Mouse (Mus musculus): ENCODE measurements around the gene Ttll8.

Ttll8 gene

DNA sequence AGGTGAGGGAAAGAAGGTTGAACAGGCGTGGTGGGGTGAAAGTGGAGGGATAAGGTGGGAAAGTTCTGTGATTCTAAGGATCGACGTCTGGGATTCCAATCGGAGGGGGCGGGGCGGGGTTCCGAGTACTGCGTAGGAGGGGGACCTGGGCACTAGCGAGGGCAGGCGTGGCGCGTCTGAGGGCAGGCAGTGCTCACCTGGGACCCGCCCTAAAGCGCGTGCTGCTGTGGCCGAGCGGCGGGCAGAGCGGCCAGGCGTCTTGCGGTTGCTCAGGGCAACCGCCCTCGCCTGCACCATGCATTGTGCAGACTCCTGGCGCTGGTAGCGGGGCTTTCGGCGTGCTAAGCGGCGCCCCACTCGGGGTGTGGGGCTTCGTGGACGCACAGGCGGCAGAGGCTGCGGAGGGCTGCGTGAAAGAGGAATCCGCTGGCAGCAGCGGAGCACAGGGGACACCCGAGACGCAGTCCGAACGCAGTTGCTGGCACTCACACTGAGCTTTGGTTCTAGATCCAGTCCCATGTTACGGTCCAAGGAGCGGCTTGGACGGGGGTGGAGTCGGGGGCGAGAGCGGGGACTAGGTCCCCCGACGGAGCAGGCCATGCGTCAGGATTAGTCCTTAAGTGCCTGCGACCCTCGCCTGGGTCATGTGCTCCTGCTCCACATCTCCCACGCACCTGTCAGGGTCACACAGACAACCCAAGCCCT is at the start of gene Ttll8:
Gene Ttll8 (minus strand): TSS at position 51 of the 705 bp plus-strand sequence.
- no peak for DNase-seq (ENCODE audit: low spot score)

GRCm38 (mm10) chr15:89001245-89001644 is 47.0 kb upstream of the Ttll8 start:
- no peak for DNase-seq (ENCODE audit: low spot score)

DNA sequence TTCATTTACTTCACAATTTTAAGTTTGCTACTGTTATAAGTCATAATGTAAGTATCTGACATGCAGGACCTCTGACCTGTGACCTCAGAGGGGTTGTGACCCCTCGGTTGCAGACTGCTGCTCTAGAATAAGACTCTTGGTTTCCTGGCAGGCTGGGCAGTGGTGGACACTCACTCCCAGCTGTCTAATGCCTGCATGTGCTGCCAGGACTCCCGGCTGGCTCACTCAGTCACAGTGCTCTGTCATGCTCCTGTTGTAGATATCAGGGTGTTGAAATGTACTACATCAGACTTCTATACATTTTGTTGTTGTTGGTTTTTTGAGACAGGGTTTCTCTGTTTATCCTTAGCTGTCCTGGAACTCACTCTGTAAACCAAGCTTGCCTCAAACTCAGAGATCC is 46.1 kb upstream of the Ttll8 start:
- no peak for DNase-seq (ENCODE audit: low spot score)

DNA sequence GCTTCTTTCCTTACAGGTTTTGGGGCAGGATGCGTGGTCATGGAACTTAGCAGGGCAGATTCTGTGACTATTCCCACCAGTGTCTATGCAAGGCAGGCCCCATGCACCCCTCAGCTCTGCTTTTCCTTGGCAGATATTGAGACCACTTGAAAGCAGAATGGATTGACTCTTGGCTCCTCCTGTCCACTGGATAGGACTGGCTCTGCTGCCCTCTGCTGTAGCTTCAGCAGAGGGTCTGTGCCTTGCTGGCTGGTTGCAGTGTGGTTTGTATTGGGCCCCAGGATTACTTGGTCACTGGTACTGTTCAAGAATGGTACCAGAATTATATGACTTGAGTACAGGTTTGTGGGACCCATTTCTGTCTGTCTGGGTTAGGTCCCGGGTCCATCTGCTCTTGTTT is 44.9 kb upstream of the Ttll8 start:
- DNase-seq (ENCODE audit: low spot score) = no peak

GRCm38 (mm10) chr15:88998636-88999035 is 44.4 kb upstream of the Ttll8 start:
- no peak for DNase-seq (ENCODE audit: low spot score)

GRCm38 (mm10) chr15:88989236-88989635 is 35.0 kb upstream of the Ttll8 start:
- no peak for DNase-seq (ENCODE audit: low spot score)

DNA sequence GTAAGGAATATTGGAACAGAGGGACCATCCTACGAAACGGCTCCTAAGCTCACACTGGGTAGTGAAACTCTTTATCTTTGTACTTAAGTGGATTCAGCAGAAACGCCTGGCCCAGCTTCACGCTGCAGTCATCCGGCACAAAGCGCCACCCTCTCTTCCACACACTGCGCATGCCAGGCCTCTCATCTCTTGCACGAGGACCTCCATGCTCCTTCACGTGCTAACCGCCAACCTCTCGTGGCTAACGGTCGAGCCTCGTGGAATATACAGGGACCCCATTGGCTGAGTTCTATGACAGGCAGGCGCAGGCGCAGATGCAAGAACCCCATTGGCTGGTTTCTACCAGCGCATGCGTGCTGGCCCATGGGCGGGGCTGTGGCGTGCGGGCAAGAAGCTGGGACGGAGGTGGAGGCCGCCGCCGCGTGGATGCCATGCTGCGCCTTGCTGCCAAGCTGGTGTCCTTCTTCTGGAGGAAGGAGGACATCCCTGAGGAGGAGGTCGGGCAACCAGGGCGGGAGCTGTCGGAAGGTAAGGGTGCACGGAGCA is 28.4 kb upstream of the Ttll8 start, which contains the start of gene Mov10l1:
Gene Mov10l1 (plus strand): TSS at position 376 of the 546 bp plus-strand sequence.
- no peak for DNase-seq (ENCODE audit: low spot score)

DNA sequence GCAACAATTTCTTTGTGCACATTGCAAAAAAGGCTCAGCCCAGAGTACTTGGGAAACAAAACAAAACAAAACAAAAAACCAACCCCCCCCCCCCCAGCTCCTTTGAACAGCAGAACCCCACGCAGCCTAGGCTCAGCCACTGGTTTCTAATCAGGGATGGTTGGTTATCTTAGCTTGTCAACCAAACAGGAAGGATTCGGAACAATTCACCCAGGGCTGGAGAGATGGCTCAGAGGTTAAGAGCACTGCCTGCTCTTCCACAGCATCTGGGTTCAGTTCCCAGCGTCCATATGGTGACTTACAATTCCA is 24.9 kb upstream of the Ttll8 start:
- DNase-seq (ENCODE audit: low spot score) = no peak

- DNase-seq (ENCODE audit: low spot score) = no peak
Observed at GRCm38 (mm10) chr15:88978281-88979137, 24.3 kb upstream of the Ttll8 start, which contains the start of gene Mlc1. Gene Mlc1 (minus strand): TSS chr15:88979007.

GRCm38 (mm10) chr15:88972300-88972699 is 18.1 kb upstream of the Ttll8 start:
- no peak for DNase-seq (ENCODE audit: low spot score)

DNA sequence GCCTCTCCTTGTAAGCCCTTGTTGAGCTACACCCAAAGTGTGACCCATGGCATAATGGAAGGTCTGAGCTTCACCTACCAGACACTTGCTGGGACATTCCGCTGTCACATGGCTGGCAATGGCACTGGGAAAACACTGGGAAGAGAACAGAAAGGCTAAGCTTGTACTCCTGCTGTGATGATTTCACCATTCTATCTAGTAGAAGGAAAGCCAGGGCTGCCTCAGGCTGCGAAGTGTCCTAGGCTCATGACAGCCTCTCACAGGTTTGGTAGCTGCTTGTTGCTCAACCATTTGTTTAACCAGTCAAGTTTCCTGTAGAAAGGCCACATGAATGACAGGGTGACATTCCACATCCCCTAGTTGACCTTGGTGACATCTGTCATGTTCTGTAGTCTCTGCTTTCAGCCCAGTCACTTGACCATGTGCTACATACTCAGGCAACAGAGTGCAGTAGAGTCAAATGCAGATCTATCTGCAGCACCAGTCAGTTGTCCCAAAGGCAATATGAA is 9.9 kb upstream of the Ttll8 start:
- DNase-seq (ENCODE audit: low spot score) = no peak

- no peak for DNase-seq (ENCODE audit: low spot score)
Observed at GRCm38 (mm10) chr15:88957522-88957921, 3.3 kb upstream of the Ttll8 start.

DNA sequence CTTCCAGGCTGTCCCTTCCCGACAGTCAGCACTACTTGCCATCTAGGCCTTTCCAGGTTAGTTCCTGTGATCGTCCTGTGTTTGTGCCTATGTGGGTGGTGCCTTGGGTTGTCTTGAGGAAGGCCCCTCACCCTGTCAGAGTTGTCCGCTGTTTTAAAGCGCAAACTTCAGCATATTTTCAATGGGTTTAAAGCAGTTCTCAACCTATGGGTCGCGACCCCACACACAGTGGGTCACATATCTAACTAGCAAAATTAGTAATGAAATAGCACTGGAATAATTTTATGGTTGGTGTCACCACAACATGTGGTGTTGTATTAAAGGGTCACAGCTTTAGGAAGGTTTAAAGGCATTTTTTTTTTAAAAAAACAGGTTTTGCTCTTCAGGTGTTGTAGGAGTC is 1.1 kb upstream of the Ttll8 start:
- DNase-seq (ENCODE audit: low spot score) = no peak

- DNase-seq (ENCODE audit: low spot score) = no peak
Observed at GRCm38 (mm10) chr15:88951246-88951645, 3.0 kb downstream of the Ttll8 start.

DNA sequence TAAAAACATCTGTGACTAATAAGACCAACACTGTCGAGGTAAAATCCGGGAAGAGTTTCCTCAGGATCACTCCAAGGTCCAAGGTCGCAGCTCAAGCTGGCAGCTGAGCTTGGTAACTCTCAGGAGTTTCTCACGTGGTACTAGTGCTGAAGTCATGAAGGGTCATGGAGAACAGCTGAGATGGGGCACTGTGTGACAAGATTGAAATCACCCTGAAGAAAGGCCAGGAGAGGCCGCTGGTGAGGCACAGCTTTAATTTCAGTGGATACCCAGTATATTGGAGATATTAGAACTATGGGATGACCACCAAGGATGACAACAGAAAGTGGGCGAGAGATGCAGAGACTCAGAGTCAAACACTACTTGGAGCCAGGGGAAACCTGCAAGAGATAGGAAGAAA is 7.4 kb downstream of the Ttll8 start:
- DNase-seq (ENCODE audit: low spot score) = no peak

DNA sequence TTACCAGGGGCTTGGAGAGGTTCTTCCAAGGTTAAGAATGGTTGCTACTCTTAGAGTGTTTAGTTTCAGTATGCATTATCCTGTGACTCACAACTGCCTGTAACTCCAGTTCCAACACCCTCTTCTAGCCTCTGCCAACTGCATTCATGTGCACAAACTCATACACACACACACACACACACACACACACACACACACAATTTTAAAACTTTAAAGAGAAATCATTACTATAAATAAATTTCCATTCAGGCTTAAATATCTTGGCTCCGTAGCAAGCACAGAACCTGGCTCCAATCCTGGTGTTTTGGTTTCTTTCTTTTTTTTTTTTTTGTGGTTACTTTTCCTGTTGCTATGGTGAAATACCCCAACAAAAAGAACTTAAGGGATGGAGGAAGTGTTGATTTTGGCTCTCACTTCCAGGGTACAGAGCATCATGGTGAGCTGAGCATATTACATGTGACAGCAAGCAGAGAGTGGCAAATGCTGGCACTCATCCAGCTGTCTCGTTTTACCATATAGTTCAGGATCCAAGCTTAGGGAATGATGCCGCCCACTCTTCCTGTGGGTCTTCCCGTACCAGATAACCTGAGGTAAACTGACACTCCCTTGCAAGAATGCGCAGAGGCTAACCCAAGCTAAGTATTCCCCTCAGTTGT is 10.2 kb downstream of the Ttll8 start:
- DNase-seq (ENCODE audit: low spot score) = no peak

- no peak for DNase-seq (ENCODE audit: low spot score)
Observed at GRCm38 (mm10) chr15:88942783-88943182, 11.4 kb downstream of the Ttll8 start.

DNA sequence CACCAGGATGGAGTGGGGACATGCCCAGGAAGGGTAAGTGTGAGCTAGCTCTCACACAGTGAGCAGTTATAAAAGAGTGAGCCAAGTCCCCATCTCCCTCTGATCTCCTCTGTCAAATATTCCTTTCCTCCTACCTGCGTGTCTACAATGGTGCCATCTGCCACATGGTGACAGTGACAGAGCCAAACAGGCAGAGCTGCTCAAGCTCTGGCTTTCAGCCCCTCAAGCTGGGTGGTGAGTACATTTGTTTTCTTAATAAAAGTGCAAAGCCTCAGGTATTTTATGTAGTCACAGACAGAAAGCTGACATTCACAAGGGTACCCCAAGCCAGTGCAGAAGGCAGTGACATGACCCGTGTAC is 16.9 kb downstream of the Ttll8 start:
- no peak for DNase-seq (ENCODE audit: low spot score)

- DNase-seq (ENCODE audit: low spot score) = no peak
Observed at GRCm38 (mm10) chr15:88936619-88937290, 17.5 kb downstream of the Ttll8 start.

- no peak for DNase-seq (ENCODE audit: low spot score)
Observed at GRCm38 (mm10) chr15:88934141-88934540, 20.1 kb downstream of the Ttll8 start.

- no peak for DNase-seq (ENCODE audit: low spot score)
Observed at GRCm38 (mm10) chr15:88932667-88933066, 21.6 kb downstream of the Ttll8 start.

- DNase-seq (ENCODE audit: low spot score) = no peak
Observed at GRCm38 (mm10) chr15:88921992-88922310, 32.3 kb downstream of the Ttll8 start.
